Mouse (Mus musculus): ENCODE measurements around the gene Plekhg5. TPM values are rescaled to one million over a fixed set of nuclear protein-coding genes. Genes with fewer than 3 reads are reported as not detected.

Plekhg5 gene
- total RNA-seq, 2 experiments from 2014 or later = 6.3 to 6.4 TPM

Other genes with a start within 250 kb of the Plekhg5 start
- gene Camta1, start 210.6 kb upstream of the Plekhg5 start, total RNA-seq (2021) = 100 to 1,000 TPM in 1 of 2 experiments, 10 to 100 TPM in 1; 93.4 to 109 TPM
- 10 to 100 TPM; 54.6 to 58.8 TPM for gene Dnajc11, start 138.8 kb upstream of the Plekhg5 start, total RNA-seq (2021)
- 10 to 100 TPM; 28.8 to 35.8 TPM for gene Thap3, start 83.5 kb upstream of the Plekhg5 start, total RNA-seq (2021)
- gene Phf13, start 76.2 kb upstream of the Plekhg5 start, total RNA-seq (2021) = 1 to 10 TPM; 3.6 to 4.0 TPM
- 10 to 100 TPM; 77.1 to 91.5 TPM for gene Klhl21, start 63.7 kb upstream of the Plekhg5 start, total RNA-seq (2021)
- 1 to 10 TPM; 2.5 to 2.8 TPM for gene Zbtb48, start 44.8 kb upstream of the Plekhg5 start, total RNA-seq (2021)
- gene Tas1r1, start 33.9 kb upstream of the Plekhg5 start, total RNA-seq (2021) = 1 to 10 TPM in 1 of 2 experiments, under 1 TPM in 1; 0.43 to 1.1 TPM
- gene Nol9, start 33.2 kb upstream of the Plekhg5 start, total RNA-seq (2021) = 1 to 10 TPM; 8.5 to 10.0 TPM
- gene Tnfrsf25, start 43.4 kb downstream of the Plekhg5 start, total RNA-seq (2021) = under 1 TPM; 0.76 to 0.84 TPM
- under 1 TPM; 0.27 to 0.43 TPM for gene Espn, start 79.9 kb downstream of the Plekhg5 start, total RNA-seq (2021)
- not detected for gene Hes2, start 86.4 kb downstream of the Plekhg5 start, total RNA-seq (2021)
- 10 to 100 TPM; 15.0 to 18.5 TPM for gene Acot7, start 105.6 kb downstream of the Plekhg5 start, total RNA-seq (2021)
- gene Gpr153, start 201.7 kb downstream of the Plekhg5 start, total RNA-seq (2021) = 1 to 10 TPM; 7.1 to 8.0 TPM
- gene Hes3, start 219.2 kb downstream of the Plekhg5 start, total RNA-seq (2021) = not detected
- 10 to 100 TPM; 14.4 to 17.3 TPM for gene Icmt, start 224.7 kb downstream of the Plekhg5 start, total RNA-seq (2021)
- not detected for gene Rnf207, start 246.5 kb downstream of the Plekhg5 start, total RNA-seq (2021)

Measured in gastrocnemius, postnatal 36 days (tissue).